Mouse (Mus musculus): ENCODE data around the gene Tgfbr3. TPM values are rescaled to one million over a fixed set of nuclear protein-coding genes. Genes with fewer than 3 reads are reported as not detected.

Gene Tgfbr3
- polyA plus RNA-seq, 1 experiment from 2014 or later = 7.2 TPM

GRCm38 (mm10) chr5:107059514-107059913 lies 229.9 kb downstream of the Tgfbr3 start:
- H3K4me1 ChIP-seq = peaks cover 25% of the 10 kb centered on the region
- peaks cover 5% of the 10 kb centered on the region; the same call in 1 of the 2 replicates for H3K9me3 ChIP-seq (replicated peaks)
- 0 out of 2 replicates have a peak, but pooled peaks cover 3% of the 10 kb centered on the region for H3K27me3 ChIP-seq (ENCODE audit: low read depth, poor library complexity, severe bottlenecking)
- no peak overlapping the region for H3K4me3 ChIP-seq
- DNase-seq (ENCODE audit: low spot score) = no peak
- 88% methylated on average over 5 of the region's 5 CpGs for WGBS
- no peak overlapping the region for H3K27ac ChIP-seq (replicated peaks)
- no peaks in the 10 kb centered on the region for H3K36me3 ChIP-seq

- Histone ChIP-seq H3K9me3 (replicated peaks) (peaks cover 5% of the 10 kb centered on the region; the same call in 1 of the 2 replicates), H3K36me3 (no peaks in the 10 kb centered on the region), H3K27me3 (ENCODE audit: low read depth, poor library complexity, severe bottlenecking) (no peaks in the 10 kb centered on the region), H3K4me3 (no peak overlapping the region), H3K4me1 (peaks cover 25% of the 10 kb centered on the region), H3K27ac (replicated peaks) (no peak overlapping the region)
- WGBS = 79% methylated on average over 4 of the region's 4 CpGs
- no peak for DNase-seq (ENCODE audit: low spot score)
These were observed 230.8 kb downstream of the Tgfbr3 start for GRCm38 (mm10) chr5:107058642-107059041.

Other genes starting within 250 kb of the Tgfbr3 start
- gene Brdt, start 41.5 kb upstream of the Tgfbr3 start, polyA plus RNA-seq (2016; fragmentation: Nextera tagmentation; extraction: Ambion mirVana) = 1.2 and 1.8 TPM in 2 replicates
- 0.57 and 0.99 TPM in 2 replicates for gene Ephx4, start 113.1 kb upstream of the Tgfbr3 start, polyA plus RNA-seq (2016; fragmentation: Nextera tagmentation; extraction: Ambion mirVana)
- gene Lpcat2b, start 141.9 kb upstream of the Tgfbr3 start, polyA plus RNA-seq (2016; fragmentation: Nextera tagmentation; extraction: Ambion mirVana) = not detected in 2 replicates
- 4.6 and 6.4 TPM in 2 replicates for gene Btbd8, start 148.4 kb upstream of the Tgfbr3 start, polyA plus RNA-seq (2016; fragmentation: Nextera tagmentation; extraction: Ambion mirVana)
- gene Gm42669, start 218.0 kb upstream of the Tgfbr3 start, polyA plus RNA-seq (2016; fragmentation: Nextera tagmentation; extraction: Ambion mirVana) = 0.15 and 0.26 TPM in 2 replicates
- 0.04 and 0.20 TPM in 2 replicates for gene 1700028K03Rik, start 245.1 kb upstream of the Tgfbr3 start, polyA plus RNA-seq (2016; fragmentation: Nextera tagmentation; extraction: Ambion mirVana)